Mouse (Mus musculus) layer of hippocampus, postnatal 10 days (tissue): ENCODE measurements at regions not wholly inside any gene's neighbourhood (a gene's known extent, or its start where the extent isn't known, plus 50 kb on each side); places are given as distances from the start of the nearest gene placed in this dataset.

Source experiments
- DNase-seq, 2 experiments: peaks; one replicate each; pipeline ENCODE4 v3.0.0; 2021; ENCODE audit warnings: low spot score in 2 of 2

DNA sequence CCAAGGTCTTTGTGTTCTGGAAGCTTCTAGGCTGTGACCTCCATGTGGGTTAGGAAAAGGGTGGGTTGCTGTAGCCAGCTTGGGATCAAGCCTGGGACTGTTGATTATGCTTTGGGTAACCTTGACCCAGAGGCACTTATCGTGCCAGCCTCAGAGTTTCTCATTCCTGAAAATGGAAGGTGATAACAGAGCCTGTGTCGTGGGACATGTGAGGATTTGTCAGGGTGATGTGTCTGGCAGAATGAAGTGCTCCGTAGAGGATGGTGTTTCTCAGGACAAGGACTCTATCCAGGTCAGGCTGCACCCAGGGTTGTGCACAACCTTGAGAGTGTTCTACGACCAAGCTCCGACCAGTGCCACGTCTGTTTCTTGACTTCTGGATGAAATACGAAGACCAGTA is 316.4 kb downstream of the Gm49356 start:
- no peak for DNase-seq

GRCm38 (mm10) chr15:59206636-59207035 is 317.5 kb downstream of the Gm49356 start:
- DNase-seq = no peak

- no peak for DNase-seq
These were observed 318.9 kb downstream of the Gm49356 start for GRCm38 (mm10) chr15:59207976-59208375.

DNA sequence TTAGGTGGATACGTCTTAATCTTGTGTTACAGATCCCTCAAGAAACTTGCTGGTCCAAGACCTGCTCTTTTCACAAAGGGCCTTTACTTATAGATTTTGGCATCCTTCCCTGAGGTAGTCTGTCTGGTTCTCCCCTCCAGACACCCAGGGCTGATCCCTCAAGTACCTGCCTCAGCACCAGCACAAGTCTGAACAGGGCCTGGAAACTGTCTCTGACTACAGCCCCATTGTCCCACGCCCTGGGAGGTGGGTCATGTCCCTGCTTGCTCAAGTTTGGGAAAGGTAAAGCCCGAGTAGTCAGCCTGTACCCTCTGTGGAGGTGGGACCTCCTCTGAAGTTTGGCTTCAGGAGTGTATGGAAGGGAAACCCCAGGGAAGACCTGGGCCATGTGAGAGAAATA is 323.3 kb downstream of the Gm49356 start:
- no peak for DNase-seq

DNA sequence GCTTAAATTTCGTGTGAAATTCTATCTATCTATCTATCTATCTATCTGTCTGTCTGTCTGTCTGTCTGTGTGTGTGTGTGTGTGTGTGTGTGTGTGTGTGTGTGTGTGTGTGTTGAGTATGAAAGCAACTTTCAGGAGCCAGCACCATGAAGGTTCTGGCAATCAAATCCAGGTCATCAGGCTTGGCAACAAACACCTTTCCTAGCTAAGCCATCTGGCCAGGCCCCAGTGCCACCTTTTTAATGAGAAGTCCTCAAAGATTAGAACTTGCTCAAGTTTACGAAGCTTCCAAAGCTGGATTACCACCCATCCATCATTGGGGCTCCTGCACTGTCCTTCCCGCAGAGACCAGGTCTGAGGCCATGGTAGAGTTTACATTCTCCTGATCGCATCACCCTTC is 325.0 kb downstream of the Gm49356 start:
- no peak for DNase-seq

- DNase-seq = no peak
These were observed 326.1 kb downstream of the Gm49356 start for GRCm38 (mm10) chr15:59215239-59215638.

DNA sequence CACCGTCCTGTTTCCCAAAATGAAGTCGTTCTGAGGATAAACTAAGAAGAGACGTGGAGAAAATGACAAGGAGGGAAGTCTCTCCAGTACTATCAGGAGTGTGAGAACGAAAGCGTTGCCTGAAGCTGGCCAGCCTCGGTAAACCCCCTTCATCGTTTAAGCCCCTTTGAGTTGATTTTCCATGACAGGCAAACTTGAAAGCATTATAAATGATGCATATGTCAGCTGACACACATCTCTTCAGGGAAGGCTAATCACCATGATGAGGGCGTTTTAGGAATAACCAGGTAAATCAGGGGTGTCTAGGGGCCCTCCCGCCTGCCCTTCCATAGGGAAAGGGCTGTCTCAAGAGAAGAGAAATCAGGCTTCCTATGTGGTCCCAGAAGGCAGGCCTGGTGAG is 328.4 kb downstream of the Gm49356 start:
- no peak for DNase-seq

GRCm38 (mm10) chr15:59218916-59219315 is 329.8 kb downstream of the Gm49356 start:
- DNase-seq = no peak

DNA sequence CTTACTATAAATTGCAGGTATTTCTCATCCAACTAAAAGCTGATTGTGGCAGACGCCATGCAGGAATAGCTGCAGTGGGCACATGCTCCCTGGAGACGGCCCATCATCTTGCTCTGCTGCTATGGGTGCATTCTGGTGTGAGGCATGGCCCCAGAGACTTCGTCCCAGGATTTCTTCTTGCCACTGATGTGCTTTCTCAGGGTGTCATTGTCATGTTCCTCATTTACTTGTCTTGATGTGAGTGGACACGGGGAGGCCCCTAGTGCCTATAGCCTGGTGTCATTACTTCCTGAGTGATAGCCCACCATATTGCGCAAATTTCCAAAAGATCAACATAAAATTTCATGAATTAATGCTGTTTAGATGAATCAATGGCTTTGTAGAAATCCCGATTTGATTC is 336.5 kb downstream of the Gm49356 start:
- no peak for DNase-seq

DNA sequence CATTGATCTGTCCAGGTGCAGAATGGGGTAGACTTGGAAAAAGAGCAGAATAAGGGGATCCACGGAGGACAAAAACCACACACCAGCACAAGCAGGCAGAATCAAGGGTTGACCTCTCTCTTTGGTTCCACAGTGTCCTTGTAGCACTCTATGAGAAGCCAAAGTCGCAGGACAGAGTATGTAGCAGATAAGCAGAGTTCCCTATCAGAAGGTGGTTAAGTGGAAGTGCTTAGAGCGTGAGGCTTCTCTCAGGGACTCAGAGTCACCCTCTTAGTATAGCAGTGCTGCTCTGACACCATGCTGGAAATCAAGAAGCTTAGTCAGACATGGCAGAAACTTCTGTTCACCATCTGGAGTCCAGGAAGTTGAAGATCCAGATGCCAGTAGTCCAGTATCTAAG is 338.2 kb downstream of the Gm49356 start:
- no peak for DNase-seq

DNA sequence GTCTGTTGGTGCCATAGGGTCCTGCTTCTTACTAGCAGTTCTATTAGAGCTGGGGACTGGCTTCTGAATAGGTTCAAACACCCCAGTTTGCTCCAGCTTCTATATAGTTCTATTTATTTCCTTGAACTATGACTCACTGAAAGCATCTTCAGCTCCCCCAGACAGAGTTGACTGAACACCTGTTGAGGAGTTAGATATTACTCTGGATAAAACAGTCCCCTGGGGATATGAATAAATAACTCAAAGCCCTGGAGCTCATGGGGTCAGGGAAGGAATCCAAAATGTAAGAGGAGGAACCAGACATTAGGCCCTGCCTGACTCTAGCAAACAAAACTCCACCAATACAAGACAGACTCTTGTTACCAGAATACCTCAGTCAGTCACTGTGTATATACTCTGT is 341.4 kb downstream of the Gm49356 start:
- DNase-seq = no peak

GRCm38 (mm10) chr15:59231703-59232102 is 342.6 kb downstream of the Gm49356 start:
- DNase-seq = no peak

- DNase-seq = no peak
These were observed 343.2 kb downstream of the Gm49356 start for GRCm38 (mm10) chr15:59232290-59232689.

GRCm38 (mm10) chr15:59237446-59238161 is 348.5 kb downstream of the Gm49356 start:
- DNase-seq = no peak

DNA sequence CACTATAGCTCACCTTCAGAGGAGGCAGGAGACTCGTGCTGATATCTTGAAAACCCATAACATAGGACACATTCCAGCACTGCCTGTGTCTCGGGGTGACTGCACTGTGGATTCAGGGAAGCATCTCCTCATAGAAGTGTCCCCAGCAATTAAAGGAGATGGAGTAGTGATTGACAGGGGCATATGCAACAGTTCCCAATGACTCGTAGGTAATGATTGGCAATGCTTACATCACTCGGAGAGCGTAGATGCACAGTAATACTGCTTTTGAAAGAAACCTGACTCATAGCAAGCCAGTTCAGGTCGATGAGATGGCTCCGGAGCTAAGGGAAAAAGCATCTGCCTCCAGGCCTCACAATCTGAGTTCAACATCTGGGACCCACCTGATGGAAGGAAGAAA is 352.7 kb downstream of the Gm49356 start:
- DNase-seq = no peak

DNA sequence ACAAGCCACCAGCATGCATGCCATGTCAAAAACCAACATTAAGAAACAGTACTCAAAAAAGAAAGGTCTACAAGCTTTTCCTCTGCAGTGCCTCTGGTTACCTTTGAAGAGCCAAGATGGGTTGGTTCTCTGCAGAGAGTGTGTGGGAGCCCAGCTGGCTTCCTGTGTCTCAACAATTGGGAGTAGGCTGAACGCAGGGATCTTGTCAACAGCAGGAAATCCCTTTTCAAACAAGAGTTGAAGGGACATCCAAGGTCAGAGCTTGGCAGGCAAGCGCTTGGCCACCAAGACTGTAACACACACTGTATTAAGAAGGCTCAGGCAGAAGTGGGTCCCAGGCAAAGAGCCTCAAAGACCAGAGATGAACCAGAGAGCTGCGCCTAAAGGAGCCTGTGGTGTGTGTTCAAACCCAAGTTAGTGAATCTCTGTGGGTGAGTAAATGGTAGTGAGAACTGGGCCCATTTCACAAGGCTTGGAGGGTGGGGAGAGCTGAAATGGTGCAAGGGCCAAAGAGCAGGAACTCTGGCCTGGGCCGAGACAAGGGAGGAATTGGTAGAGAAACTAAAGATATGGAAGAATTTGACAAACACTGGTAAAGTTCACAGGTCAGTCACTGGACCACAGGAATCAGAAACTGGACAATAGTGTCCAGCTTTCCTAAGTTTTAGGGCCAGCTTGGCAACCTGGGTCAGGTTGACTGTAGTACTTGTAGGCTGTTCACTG is 357.0 kb downstream of the Gm49356 start:
- DNase-seq = peak in 1 of 2 experiments; percentile 21

DNA sequence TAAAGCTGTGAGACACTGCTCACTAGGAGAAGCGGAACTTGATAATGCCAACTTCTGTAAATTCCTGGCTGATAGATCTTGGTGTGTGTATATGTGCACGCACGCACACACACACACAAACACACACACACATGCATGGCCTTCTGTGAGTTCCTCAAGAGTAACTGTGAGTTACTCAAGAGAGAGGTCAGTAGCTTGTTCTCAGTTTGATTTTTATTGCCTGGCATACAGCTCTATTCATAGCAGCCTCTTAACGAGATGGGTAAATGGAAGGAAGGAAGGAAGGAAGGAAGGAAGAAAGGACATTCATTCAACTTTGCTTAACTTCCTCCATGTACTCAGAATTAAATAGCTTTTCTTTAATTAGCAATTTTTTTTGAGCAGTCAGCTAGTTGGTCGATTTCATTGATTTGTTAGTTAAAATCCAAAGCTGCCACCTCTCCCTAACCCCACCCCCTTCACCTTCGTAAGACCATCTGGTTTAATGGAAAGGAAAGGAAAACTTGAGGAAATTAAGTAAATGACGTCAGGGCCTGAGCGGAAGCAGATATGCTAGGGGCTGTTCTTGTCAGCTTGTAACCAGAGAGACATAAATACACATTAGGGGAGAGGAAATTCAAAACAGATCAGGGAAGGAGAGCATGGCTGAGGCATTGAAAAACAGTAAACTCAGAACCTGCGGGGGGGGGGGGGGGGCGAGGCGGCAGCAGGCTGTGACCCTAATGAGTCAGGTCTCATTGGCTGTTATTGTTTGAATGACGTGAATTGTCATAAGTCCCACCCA is 359.6 kb downstream of the Gm49356 start:
- DNase-seq = no peak

DNA sequence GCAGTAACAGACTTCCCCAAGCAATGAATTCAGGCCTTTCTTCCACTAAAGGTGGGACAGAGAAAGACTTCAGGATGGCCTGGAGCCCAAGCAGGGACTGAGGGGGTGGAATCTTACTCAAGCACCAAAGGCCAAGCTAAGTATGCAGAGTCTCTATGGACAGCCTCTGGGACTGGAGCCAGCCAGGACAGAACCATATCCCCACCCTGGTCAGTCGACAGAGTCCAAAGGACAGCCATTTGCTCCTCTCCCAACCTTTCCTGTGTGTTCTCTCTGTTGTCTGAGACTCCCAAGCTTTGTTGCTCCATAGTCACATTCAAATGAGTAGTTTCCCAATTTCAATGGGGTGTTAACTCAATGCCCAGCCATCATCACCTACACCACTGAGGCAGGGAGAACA is 372.3 kb downstream of the Gm49356 start:
- no peak for DNase-seq

GRCm38 (mm10) chr15:59262380-59262779 is 373.3 kb downstream of the Gm49356 start:
- no peak for DNase-seq

DNA sequence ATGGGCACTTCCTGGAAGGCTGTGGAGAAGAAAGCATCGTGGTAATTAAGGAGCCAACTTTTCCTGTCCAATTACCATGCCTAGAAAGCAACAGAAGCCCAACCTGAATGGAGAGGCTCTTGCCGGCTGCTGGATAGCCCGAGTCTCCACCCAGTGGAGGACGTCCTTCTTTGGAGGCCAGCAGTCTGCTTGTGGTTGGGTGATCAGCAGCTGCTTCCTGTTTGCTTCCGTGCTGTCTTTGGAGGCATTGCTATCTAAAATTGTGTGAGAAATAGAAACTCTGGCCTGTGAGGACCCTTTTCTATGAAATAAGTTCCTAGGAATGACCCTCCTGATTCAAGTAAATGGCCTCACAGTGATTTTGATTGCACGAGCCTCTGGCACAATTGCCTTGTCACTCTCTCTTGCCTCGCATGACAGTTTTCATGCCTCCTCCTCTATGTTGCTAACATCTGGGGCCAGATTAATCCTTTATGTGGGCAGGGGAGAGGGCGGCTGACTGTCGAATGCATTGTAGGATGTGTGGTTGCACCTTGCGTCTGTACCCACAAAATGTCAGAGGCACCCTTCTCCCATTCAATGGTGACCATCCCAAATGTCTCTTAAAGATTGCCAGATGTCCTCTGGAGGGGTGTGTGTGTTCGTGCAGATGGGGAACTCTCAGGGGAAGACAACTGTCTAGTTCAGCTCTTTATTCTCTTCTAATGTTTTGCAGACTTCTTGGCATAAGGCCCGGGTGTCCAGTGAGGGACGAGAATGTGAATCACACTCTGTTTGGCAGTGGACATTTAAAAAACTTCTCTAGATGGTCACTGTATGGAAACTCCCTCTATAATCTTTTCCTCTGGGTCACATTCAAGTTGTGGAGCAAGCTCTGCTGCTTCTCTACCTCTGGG is 374.6 kb downstream of the Gm49356 start:
- DNase-seq = no peak
